Mouse (Mus musculus) mature B cell (primary cell): ENCODE measurements around the gene Ccdc18.
"Not testable (repeated sequence)": the region's sequence is repeated elsewhere in the genome, so short reads cannot be mapped to it uniquely, and the experiment has no call there.

Experiments
- in situ Hi-C: fragments of 300-500 bp; cut with MboI; formaldehyde crosslinking; loops from 2 replicates; pipeline ENCODE4 v1.14.3; 2019

Ccdc18 gene

DNA sequence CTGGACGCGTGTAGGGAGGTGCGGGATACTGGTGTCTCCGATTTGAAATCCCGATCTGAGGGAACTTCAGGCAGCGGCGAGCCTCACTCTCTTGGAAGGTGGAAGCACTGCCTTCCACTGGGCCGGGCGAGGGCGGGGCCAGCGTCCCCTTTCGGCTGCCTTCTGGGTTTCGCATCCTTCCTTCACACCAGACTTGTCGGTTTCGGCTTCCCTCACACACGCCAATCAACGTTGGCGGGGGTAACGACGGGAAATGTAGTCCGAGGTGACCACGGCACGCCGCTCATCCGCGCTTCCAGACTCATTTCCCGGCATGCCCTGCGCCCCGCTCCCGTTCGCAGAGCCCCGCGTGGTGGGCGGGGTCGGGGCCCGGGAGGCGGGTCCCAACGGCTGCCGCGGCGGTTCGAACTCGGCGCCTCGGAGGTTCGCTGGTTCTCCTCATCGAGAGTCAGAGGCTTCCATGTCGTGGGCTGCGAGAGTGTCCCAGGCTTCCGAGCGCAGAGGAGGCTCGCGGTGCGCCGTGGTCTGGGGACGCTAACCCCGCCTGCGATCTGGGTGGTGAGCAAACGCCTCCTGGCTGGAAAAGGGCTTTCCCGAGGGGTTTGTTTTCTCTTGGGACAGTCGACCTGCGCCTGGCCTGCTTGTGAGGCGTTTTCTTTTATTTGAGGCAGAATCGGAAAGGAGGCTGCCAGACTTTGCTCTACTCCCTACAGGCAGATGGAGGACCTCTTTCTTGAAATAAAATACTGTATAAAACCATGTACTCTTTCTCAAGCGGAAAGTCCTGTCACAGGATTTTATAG lies at the start of gene Ccdc18, which contains the start of gene Tmed5:
TSS of gene Ccdc18 (plus strand) at position 435 of the 803 bp plus-strand sequence.
TSS of gene Tmed5 (minus strand) at position 180 of the 803 bp plus-strand sequence.
- in situ Hi-C loops = no loop called here

GRCm38 (mm10) chr5:108085440-108085839 lies 47.2 kb upstream of the Ccdc18 start:
- in situ Hi-C loops = no loop called here

DNA sequence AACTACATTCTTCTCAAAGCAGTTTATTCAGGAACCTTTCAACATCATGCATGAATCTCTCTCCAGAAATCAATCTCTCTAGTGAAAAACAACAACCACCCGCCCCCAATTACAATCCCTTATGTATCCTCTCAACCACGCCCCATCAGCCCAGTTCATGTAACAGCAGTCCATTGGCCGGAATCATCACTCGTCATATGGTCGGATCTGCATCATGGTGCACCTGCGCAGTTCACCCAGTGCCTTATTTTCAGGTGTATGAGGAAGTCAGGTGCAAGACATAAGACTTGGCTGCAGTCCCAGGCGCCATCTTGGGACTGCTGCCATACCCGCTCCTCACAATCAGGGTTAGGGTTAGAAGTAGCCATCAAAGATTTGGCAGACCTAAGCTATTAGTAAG lies 39.9 kb upstream of the Ccdc18 start:
- in situ Hi-C loops = not testable (repeated sequence)

GRCm38 (mm10) chr5:108097676-108098075 lies 35.0 kb upstream of the Ccdc18 start:
- in situ Hi-C loops = no loop called here

GRCm38 (mm10) chr5:108100196-108100595 lies 32.5 kb upstream of the Ccdc18 start:
- in situ Hi-C loops = no loop called here

DNA sequence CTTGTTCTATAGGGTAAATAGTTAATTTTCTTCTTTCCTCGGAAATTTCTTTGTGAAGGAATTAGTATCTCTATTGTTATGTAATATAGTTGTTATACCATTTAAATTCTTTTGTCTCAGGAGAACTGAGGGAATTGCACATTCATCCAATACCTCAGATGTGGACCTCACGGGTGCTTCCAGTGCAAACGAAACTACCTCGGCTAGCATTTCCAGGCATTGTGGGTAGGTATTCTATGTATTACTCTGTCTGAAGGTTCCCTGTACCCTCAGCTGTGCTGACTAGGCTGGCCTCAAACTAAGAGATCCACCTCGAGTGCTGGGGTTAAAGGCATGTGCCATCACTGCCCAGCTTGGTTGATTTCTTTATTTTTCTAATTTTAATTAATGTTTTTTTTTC lies 28.4 kb upstream of the Ccdc18 start:
- in situ Hi-C loops = no loop called here

DNA sequence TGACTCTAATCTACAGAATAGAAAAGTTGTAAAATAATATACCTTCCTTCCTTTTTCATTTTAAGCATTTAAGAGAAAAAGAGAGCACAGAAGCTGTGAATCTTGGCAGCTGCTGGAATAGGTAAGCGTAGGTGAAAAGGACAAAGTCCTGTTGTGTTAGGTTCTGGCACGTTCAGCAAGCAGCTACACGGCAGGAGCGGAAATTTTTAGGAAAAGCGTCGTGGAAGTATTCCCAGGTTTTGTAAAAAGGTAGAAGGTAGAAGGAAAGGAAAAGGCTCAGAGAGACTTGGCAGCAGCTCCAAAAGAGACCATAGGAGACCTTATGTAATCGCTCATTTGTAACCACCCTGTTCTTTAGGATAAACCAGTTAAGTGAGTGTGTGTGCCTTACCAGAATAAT lies 23.3 kb upstream of the Ccdc18 start:
- in situ Hi-C loops = no loop called here

DNA sequence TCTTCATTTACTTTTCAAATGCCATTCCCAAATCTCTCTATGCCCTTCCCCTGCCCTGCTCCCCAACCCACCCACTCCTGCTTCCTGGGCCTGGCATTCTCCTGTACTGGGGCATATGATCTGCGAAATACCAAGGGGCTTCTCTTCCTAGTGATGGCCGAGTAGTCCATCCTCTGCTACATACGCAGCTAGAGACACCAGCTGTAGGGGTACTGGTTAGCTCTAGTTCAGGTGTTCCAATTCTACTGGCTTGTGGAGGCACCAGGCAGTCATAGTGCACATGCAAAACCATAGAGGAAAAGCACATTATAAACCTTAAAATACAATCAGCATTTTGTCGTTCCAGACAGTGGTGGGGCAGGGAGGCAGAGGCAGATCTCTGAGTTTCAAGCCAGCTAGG lies 15.0 kb upstream of the Ccdc18 start:
- in situ Hi-C loops = no loop called here

GRCm38 (mm10) chr5:108120221-108120900 lies 12.3 kb upstream of the Ccdc18 start:
- in situ Hi-C loops = no loop called here

GRCm38 (mm10) chr5:108131849-108132440 lies 730 bp upstream of the Ccdc18 start:
- in situ Hi-C loops = no loop called here

DNA sequence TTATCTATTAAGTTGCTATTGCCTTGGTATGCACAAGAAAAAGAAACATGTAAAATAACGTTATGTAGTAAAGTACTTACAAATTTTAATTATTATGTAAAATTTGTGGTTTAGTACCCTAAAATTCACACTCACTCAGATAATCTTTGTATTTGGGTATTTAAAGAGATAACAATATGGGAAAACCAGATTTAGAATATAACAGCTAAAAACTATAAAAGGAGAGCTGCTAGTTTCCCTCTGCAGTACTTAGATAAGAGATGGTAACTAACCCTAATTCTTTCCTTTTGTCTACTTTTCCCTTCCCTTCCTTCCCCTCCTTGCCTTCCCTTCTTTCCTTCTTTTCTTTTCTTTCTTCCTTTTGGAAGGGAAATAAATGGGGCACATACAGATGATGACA lies 19.9 kb downstream of the Ccdc18 start:
- in situ Hi-C loops = no loop called here

DNA sequence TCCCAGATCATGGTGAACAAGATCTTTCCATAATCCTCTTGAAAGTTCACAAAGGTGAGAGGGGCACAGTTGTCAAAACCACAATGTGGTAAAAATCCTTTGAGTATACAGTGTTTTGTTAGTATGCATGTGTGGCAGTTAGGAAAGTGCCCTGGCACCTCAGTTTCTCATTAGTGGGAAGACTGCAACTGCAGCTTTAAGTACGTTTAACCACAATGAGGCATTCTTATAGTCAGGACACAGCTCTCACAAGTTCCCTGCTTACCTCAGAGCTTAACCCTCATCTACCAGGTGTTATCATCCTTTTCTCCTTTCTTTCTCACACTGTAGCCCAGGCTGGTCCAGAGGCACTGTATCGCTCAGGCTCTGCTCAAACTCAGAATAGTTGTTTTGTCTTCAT lies 28.1 kb downstream of the Ccdc18 start:
- in situ Hi-C loops = no loop called here

DNA sequence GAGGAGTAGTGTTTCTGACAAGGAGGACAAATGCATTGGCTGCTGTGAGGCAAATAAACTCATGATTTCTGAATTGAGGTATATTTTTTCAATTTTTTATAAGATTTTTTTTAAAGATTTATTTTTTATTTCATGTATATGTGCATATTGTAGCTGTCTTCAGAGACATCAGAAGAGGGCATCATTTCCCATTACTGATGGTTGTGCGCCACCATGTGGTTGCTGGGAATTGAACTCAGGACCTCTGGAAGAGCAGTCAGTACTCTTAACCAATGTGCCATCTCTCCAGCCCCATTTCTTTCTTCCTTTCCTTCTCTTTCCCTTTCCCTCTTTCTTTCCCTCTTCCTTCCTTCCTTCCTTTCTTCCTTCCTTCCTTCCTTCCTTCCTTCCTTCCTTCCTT lies 31.0 kb downstream of the Ccdc18 start:
- in situ Hi-C loops = no loop called here

GRCm38 (mm10) chr5:108184050-108184449 lies 51.4 kb downstream of the Ccdc18 start:
- in situ Hi-C loops = no loop called here

DNA sequence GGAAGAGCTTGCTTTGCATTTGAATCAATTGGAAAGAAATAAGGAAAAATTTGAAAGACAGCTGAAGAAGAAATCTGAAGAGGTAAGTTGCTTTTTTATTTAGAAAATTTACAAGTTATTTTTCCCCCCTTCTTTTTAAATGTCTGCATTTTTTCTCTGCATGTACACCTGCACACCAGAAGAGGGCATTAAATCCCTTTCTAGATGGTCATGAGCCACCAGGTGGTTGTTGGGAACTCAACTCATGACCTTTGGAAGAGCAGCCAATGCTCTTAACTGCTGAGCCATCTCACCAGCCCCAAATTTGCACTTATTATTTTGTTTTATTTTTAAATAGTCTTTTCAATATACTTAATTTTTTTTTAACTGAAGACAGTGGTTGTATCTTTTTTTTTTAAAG lies 56.3 kb downstream of the Ccdc18 start:
- in situ Hi-C loops = no loop called here

GRCm38 (mm10) chr5:108206008-108206407 lies 73.3 kb downstream of the Ccdc18 start:
- in situ Hi-C loops = no loop called here

- in situ Hi-C loops = no loop called here
Observed at GRCm38 (mm10) chr5:108211512-108211911, 78.8 kb downstream of the Ccdc18 start.

DNA sequence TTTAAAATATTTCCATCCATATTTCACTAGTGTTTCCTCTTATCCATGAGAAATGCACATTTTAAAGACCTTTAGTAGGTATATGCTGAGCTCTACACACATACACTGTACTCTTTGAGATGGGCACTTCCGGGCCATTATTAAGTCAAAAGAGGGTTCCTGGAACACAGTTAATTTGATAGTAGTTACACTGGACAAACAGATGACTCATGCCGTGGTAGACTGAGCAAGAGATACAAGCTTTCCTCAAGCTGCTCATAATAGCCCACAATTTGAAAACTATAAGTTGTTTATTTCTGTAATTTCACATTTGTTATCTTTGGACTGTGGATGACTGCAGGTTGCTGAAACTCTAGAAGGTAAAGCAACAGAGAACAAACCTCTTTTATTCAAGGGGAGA lies 82.3 kb downstream of the Ccdc18 start:
- in situ Hi-C loops = no loop called here

- in situ Hi-C loops = no loop called here
Observed at GRCm38 (mm10) chr5:108224077-108224476, 91.4 kb downstream of the Ccdc18 start.

DNA sequence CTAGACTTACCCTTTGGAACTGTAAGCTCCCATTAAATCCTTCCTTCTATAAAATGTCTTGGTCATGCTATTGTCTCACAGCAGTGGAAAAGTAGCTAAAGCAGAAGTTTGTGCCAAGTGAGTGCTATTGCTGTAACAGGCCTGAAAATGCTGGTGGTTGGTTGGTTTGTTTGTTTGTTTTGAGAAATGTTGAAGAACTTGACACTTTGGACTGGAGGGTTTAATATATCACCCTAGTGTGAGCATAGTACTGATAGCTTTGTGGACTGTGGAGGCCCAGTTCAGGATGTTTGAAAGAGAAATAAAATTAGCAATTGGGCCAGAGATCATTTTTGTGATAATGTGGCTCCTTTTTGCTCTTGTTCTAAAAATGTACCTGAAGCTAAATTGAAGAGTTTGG lies 93.5 kb downstream of the Ccdc18 start:
- in situ Hi-C loops = no loop called here

DNA sequence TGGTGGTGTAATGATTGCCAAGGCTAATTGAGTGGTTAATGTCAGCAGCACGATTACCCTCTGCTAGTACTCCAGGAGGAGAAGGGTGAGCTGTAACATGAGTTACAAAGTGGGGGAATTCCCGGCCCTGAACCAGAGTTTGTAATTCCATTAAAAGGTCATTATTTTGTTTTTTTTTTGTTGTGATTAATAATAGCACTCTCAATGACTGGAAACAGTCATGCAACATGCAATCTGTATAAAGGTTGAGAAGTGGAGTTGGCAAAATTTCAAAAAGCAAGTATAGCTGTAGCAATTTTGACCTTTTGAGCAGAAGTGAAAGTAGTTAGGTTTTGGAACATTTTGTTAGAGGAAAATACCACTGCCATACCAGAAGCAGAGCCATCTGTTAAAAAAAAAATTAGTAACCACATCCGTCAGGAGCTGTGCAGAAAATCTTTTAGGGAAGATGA lies 113.7 kb downstream of the Ccdc18 start:
- in situ Hi-C loops = no loop called here

- in situ Hi-C loops = no loop called here
Observed at GRCm38 (mm10) chr5:108250033-108250432, 117.4 kb downstream of the Ccdc18 start.

- in situ Hi-C loops = no loop called here
Observed at GRCm38 (mm10) chr5:108255259-108255658, 122.6 kb downstream of the Ccdc18 start.
